Mouse (Mus musculus): ENCODE data around the gene Lcn9.

The Lcn9 gene

DNA sequence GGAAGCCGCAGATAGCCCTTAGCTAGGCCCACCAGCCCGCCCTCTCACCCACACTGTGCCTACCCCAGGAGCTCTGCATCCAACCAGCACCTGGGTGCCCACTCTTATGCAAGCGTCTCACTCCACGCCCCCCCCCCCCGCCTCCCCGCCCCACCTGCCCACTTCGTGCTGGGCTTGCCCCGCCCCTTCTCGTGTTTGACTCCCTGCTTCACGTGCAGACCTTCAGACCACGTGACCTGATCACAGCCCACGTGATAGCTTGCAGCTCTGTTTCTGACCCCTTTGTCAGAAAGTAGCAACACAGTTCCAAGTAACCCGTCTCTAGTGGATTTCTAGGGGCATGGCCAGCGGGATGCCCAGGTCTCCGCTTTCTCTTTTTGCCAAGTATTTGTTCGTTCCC, 24.3 kb downstream of the Lcn9 start, which contains the start of gene Sohlh1:
Gene Sohlh1 (minus strand): TSS at position 23 of the 400 bp plus-strand sequence.
- DNase-seq (ENCODE audit: low read depth, low spot score), result no peak

DNA sequence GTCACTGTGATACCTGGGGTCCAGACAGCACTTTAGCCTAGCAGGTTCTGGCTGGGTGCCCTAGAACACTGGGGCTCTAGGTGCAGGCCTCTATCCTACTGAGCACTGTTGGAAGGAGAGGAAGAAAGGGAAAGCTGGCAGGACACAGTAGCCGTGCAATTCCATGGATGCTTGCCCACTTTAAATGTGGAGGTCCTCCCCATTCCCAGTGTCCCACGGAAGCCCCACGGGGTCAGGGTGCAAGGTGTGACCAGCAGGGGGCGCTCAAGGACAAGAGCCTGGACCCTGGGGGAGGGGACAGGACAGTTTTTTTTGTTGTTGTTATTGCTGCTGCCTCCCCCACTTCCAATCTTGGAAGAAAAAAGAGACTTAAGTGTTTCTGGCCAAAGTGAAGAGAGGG, 27.4 kb downstream of the Lcn9 start:
- DNase-seq (ENCODE audit: low read depth, low spot score), result peak; percentile 27

DNA sequence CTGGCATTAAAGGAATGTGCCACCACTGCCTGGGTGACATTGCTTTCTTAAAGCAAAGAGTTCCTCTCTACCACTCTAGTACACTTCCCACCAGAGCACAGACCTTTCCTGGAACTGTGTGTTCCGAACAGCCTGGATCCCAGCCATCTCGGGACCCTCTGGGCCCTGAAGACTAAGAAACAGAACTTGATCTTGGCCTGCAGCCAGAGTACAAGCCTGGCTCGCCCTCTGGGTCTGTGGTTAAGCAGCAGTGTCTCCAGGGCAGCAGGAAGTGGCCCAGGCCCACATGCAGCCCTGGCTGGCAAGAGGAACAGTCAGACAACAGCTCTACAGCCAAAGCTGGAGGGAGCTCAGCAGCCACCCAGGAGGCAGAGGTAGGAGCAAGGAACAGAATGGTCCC, 29.7 kb downstream of the Lcn9 start:
- DNase-seq (ENCODE audit: low read depth, low spot score), result no peak

DNA sequence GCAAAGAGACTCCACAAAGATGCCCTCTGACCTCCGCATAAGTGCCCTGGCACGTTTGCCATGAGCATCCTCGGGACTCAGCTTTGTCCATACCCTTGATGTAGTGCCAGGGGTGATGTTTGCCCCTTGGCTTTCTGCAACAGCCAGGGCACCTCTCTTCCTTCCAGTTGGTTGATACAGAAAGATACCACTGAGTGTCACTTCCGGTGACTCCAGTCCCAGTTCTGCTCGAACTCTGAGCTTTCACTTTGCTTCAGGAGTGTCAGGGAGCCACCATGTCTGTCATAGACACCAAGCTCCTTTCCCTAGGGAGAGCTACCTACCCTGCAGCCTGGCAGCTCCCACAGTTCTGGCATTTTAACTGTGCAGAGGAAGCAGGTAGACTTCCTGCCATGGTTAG, 31.0 kb downstream of the Lcn9 start:
- DNase-seq (ENCODE audit: low read depth, low spot score), result no peak

DNA sequence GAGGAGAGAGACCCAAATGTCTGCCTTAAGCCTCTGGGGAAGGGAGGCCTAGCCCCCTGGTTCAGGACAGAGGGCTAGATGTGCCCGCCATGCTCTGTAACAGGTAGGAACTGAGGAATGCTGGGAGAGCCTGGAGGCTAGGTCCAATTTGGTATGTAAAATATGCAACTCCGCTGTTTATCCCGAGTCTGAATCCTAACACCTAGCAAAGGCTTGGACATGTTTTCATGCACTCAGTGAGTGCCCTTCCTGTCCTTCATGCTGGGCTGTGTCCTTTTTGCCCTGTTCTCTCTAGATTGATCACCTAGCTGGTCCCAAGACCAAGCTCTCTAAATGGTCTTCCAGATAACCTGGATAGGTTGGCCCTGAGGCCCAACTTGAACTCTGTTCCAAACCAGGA, 36.9 kb downstream of the Lcn9 start:
- DNase-seq (ENCODE audit: low read depth, low spot score), result no peak

DNA sequence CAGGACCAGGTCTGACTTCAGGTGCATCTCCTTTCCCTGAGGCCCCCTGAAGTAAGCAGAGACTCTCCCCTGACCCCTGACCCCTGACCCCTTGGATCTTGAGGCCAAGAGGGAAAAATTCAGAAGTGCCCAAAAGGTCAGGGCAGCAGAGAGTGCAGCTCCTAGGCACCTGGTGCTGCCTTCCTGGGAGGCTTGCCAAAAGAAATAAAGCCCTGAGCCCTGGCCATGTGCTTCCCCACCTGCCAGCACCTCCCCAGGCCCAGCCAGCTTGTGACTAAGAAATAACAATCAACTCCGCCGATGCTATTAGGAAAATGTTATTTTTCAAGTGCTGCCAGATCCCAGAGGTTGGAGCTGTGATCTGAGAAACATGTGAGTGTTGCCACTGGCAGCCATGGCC, 39.1 kb downstream of the Lcn9 start:
- DNase-seq (ENCODE audit: low read depth, low spot score), result no peak

DNA sequence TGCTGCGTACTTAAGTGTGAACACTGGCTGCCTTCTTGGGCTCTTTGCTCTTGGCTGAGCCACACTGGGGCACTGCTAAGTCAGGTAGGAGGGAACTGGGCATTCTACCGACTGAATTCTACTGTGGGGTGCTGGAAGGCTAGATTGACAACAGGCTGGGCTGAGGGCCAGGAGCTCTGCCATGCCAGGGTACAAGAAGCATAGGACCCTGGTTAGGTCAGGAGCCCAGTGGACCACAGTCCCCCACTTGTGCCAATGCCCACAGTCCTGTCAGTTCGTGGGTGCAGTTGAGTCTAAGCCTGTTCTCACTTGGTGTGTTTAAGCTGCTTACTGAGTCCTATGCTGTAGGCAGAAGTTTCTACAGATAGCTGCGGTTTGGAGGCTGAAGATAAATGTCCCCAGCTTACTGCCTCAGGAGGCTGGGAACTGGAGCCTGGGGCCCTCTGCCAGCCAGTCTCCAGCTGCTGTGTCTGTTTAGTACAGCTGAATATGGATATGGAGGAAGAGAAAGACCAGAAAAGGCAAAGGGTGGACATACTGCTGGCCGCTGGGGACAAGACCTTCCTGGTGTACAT, 39.8 kb downstream of the Lcn9 start:
- DNase-seq (ENCODE audit: low read depth, low spot score), result no peak

DNA sequence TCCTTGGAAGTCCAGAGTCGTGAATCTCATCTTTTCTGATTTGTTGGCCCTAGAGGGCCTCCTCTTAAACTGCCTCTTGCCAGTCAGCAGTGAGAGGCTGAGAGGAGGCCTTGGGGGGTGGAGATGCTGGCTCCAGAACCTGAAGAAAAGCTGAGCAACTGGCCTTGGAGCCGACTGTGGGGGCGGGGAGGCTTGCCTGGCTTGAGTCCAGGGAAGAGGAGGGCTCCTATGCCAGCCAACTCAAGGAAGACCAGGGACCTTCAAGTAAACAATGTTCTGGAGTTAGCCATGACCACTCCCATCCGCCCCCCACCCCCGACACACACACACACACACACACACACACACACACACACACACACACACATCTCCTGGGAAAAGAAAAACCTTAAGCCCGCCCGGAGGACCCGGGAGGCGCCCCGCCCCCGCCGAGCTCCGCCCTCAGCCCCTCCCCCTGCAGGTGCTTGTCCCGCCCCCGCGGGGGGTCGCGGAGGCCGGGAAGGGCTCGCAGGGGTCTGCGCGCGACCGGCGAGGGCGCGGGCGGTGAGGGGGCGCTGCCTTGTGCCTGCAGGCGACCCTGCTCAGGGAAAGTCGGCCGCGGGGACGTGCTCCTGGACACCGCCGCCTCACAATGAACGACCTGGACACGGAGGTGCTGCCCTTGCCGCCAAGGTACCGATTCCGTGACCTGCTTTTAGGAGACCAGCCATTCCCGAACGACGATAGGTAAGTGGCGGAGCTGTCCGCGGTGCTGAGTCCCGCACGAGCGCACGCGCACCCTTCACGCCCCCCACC, 40.6 kb downstream of the Lcn9 start, which contains the start of gene Kcnt1:
Gene Kcnt1 (plus strand): TSS at position 398 of the 795 bp plus-strand sequence.
- DNase-seq (ENCODE audit: low read depth, low spot score), result peak; percentile 61

DNA sequence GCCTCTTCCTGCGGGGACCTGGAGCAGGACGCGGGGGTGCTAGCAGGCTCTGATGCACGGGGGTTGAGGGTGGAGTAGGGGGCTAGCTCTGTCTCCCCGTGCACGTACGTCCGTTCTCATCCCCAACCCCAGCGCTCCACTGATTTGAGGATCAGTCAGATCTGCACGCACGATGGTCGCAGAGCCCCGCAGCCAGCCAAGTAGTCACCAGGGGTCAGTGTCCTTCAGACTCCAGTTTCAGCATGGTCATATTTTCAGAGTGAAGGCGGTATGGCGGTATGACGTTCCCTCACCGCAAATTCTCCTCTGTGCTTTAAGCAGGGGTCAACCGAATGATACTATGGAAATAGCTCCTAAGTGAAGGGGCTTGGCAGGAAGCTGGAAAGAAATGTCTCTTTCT, 41.3 kb downstream of the Lcn9 start:
- no peak for DNase-seq (ENCODE audit: low read depth, low spot score)

DNA sequence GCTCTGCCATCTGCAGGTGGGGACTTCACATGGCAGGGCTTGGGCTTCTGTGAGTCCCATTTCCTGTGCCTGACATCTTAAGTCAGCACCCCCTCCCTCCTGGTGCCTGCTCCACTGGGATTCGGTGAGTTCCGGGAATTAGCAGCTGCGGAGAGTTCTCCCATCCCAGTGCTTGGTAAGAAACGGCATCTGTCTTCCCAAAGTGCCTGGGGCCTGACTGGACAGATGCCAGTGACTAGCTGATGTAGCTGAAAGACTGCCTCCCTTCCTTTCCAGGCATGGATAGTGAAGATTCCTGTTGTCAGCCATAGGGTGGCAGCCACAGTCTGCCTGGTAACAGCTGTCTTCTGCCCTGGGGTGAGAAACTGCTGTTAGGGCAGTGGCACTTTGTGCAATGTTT, 42.5 kb downstream of the Lcn9 start:
- DNase-seq (ENCODE audit: low read depth, low spot score), result no peak

DNA sequence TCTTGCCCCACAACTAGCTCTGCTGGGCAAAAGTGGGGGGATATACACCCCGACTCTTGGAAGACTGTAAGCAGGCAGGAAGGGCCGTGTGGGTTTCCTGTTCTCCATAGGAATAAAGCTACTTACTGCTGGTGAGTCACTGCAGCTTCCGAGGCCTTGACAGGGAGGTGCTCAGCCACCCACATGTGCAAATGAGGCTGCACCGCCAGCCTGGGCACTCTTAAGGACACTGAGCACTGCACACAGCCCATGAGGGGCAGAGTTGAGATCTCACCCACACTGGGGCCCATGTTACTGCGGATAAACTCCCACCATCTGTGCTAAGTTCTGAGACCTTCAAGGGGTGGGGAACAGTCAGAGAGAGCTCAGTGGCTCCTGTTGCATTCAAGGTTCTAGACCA, 43.7 kb downstream of the Lcn9 start:
- no peak for DNase-seq (ENCODE audit: low read depth, low spot score)

Data from forelimb bud, embryonic 11.5 days (tissue).